Mouse (Mus musculus) erythroblast, embryonic 14.5 days (primary cell): ENCODE data around the gene Tchh.

Experiments used
- GATA1 ChIP-seq: IDR thresholded peaks from 2 replicates; pipeline ENCODE4 v1.6.1; 2012; ENCODE audit warnings: low read length, inconsistent platforms, mixed read lengths
- TAL1 ChIP-seq: IDR thresholded peaks from 3 replicates; pipeline ENCODE4 v1.6.1; 2012; ENCODE audit warnings: low read length, inconsistent platforms, mixed read lengths

GRCm38 (mm10) chr3:93480053-93480452 is 37.9 kb downstream of the Tchh start:
- no peak for TF ChIP-seq GATA1
- no peak for TF ChIP-seq TAL1
